Mouse (Mus musculus): ENCODE results near the gene Bhlhb9. TPM values are rescaled to one million over a fixed set of nuclear protein-coding genes. Genes with fewer than 3 reads are reported as not detected.

Bhlhb9 gene
- total RNA-seq (2023), result 17.1 TPM

DNA sequence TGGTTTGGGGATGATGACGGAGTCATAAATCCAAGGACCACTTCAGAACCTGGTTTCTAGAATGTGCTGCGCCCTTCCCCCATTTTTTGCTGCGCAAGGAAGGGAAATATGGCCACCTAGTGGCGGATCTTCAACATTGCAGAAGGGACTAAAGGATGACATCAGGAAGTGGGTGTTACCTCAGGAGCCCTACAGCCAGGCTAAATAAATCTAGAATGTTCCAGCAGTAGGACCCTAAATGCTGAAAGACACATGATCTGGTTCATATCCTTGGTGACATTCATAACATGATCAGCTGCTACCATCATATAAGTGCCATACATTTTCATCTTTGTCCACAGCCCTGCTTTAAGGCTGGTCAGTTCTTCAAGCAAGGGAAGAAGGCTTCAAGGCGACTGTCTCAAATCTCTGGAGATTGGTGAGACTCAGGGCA lies at the start of gene Bhlhb9:
TSS of gene Bhlhb9 (plus strand) at position 383 of the 433 bp plus-strand sequence.

DNA sequence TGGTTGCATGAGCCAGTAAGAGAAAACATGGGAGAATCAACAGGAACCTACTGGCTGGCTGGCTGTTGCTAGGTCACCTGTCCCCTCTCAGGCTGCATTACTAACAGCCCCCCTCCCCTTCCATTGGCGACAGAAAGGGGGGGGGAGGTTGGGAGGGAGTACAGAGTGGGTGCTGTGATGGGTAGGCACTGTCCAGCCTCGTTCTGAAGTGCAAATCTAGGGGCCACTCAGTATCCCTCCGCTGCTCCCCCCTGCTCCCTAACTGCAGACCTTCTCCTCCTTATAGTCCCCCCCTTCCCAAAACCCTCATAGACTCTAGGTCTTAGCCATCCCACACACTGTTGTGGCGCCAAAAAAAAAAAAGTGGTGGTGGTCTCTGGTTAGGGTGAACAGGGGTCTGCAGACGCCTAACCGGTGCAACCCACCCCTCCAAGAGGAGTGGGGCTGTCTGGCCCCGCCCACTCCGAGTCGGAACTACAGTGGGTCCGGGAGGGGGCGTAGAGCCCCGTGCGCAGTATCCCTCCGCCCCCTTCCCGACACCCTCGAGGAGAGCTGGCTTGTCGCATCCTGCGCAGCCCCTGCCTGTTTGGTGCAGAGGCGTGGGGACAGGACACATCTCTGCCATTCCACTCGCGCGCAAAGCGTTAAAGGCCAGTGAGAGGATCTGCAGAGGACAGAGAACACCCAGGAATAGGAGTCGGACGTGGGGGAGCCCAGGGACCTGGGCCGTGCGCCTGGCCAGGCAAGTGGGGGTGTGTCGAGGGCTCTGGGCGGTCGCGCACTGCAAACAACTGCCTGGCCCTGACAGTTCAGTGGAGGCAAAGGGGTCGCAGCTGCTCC lies 41.3 kb downstream of the Bhlhb9 start, which contains the start of gene Gprasp2:
TSS of gene Gprasp2 (plus strand) at position 514 of the 840 bp plus-strand sequence.

Other genes starting within 250 kb of the Bhlhb9 start
- not detected for gene Nxf7, start 198.8 kb upstream of the Bhlhb9 start, total RNA-seq (2023)
- gene Prame, start 169.9 kb upstream of the Bhlhb9 start, total RNA-seq (2023), result not detected
- gene Tcp11x2, start 103.8 kb upstream of the Bhlhb9 start, total RNA-seq (2023), result not detected
- gene Tmsb15a, start 72.3 kb upstream of the Bhlhb9 start, total RNA-seq (2023), result not detected
- 34.7 TPM for gene Armcx5, start 54.9 kb upstream of the Bhlhb9 start, total RNA-seq (2023)
- gene Gprasp1, start 54.9 kb upstream of the Bhlhb9 start, total RNA-seq (2023), result 54.7 TPM
- 17.6 TPM for gene Gprasp2, start 41.4 kb downstream of the Bhlhb9 start, total RNA-seq (2023)
- gene Arxes2, start 196.2 kb downstream of the Bhlhb9 start, total RNA-seq (2023), result 1.4 TPM
- gene Arxes1, start 235.8 kb downstream of the Bhlhb9 start, total RNA-seq (2023), result not detected